Mouse (Mus musculus) myocyte (in vitro differentiated cells): ENCODE results near the gene Rhoa.

Experiments
- CEBPB ChIP-seq: IDR thresholded peaks from 2 replicates; pipeline ENCODE4 v1.6.1; 2011; ENCODE audit warnings: mild to moderate bottlenecking, moderate library complexity; ENCODE audit not compliant: poor library complexity, insufficient read depth, severe bottlenecking
- MAX ChIP-seq: IDR thresholded peaks from one replicate; pipeline ENCODE4 v1.6.1; 2011; ENCODE audit warnings: low read depth, mild to moderate bottlenecking, control low read depth
- MYOD1 ChIP-seq, 3 experiments: IDR thresholded peaks; one replicate each; pipeline ENCODE4 v1.6.1; 2011; ENCODE audit warnings: control low read depth in 2 of 3, low read depth in 2 of 3, mild to moderate bottlenecking in 2 of 3, moderate library complexity in 1 of 3; ENCODE audit not compliant: insufficient read length in 2 of 3, control insufficient read depth in 1 of 3
- POLR2A ChIP-seq: IDR thresholded peaks from one replicate; pipeline ENCODE4 v1.6.1; 2011; ENCODE audit warnings: low read depth, mild to moderate bottlenecking, control low read depth, moderate library complexity; ENCODE audit not compliant: insufficient read length
- POLR2AphosphoS2 ChIP-seq: IDR thresholded peaks from one replicate; pipeline ENCODE4 v1.6.1; 2011; ENCODE audit warnings: low read depth, control low read depth; ENCODE audit not compliant: insufficient read length
- TCF3 ChIP-seq: IDR thresholded peaks from one replicate; pipeline ENCODE4 v1.6.1; 2011; ENCODE audit warnings: low read depth, control low read depth; ENCODE audit not compliant: insufficient read length
- USF1 ChIP-seq: IDR thresholded peaks from one replicate; pipeline ENCODE4 v1.6.1; 2011; ENCODE audit warnings: low read depth, mild to moderate bottlenecking, control low read depth, moderate library complexity

GRCm38 (mm10) chr9:108271941-108272340, 34.0 kb upstream of the Rhoa start:
- TF ChIP-seq POLR2AphosphoS2 = no peak
- no peak for TF ChIP-seq MAX
- no peak for TF ChIP-seq TCF3
- TF ChIP-seq POLR2A = no peak
- TF ChIP-seq MYOD1 (IDR thresholded peaks at IDR 0.05; ENCODE audit: control insufficient read depth in 1 of 3, insufficient read length in 2 of 3, low read depth in 2 of 3) = no peak
- no peak for TF ChIP-seq CEBPB
- TF ChIP-seq USF1 = no peak
